Mouse (Mus musculus) splenic B cell, adult 2 months (primary cell): ENCODE measurements around the gene Cebpa.

Source experiments
- DNase-seq: peaks from one replicate; pipeline ENCODE4 v3.0.0-alpha.2; 2011; ENCODE audit warnings: low read depth, low spot score
- H3K27me3 ChIP-seq: 2 replicates; pipeline ENCODE4 v1.6.1; 2012; ENCODE audit warnings: mild to moderate bottlenecking, low read length, moderate library complexity, mixed read lengths; ENCODE audit not compliant: control insufficient read depth, poor library complexity, insufficient read depth, severe bottlenecking
- H3K36me3 ChIP-seq: 2 replicates; pipeline ENCODE4 v1.6.1; 2012; ENCODE audit warnings: mild to moderate bottlenecking, low read length, moderate library complexity, mixed read lengths; ENCODE audit not compliant: control insufficient read depth, poor library complexity, insufficient read depth, severe bottlenecking

Gene Cebpa

GRCm38 (mm10) chr7:35127001-35127400 lies 7.9 kb downstream of the Cebpa start:
- no peak for DNase-seq
- H3K27me3 ChIP-seq = no peaks in the 10 kb centered on the region
- no peaks in the 10 kb centered on the region for H3K36me3 ChIP-seq

DNA sequence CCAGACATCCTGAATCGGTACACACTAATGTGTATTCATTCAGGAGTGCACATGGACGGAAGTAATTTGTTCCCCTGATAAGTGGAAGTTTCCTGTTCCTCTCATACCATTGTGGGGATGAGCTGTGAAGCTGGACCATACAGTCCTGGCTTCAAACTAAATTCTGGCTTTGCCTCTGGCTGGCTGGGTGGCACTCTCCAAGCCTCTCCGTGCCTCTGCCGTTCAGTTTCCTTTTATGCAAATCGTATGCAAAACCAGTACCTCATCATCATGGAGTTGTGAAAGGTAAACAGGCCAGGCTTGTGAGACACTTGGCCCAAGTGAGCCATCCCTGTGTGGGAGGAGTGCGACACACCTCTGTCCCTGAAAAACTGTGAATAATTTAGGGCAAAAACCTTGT lies 8.6 kb downstream of the Cebpa start:
- H3K27me3 ChIP-seq = no peaks in the 10 kb centered on the region
- no peak for DNase-seq
- H3K36me3 ChIP-seq = no peaks in the 10 kb centered on the region

- Histone ChIP-seq H3K27me3 (no peaks in the 10 kb centered on the region), H3K36me3 (no peaks in the 10 kb centered on the region)
- no peak for DNase-seq
Observed at GRCm38 (mm10) chr7:35128677-35129567, 9.8 kb downstream of the Cebpa start.

DNA sequence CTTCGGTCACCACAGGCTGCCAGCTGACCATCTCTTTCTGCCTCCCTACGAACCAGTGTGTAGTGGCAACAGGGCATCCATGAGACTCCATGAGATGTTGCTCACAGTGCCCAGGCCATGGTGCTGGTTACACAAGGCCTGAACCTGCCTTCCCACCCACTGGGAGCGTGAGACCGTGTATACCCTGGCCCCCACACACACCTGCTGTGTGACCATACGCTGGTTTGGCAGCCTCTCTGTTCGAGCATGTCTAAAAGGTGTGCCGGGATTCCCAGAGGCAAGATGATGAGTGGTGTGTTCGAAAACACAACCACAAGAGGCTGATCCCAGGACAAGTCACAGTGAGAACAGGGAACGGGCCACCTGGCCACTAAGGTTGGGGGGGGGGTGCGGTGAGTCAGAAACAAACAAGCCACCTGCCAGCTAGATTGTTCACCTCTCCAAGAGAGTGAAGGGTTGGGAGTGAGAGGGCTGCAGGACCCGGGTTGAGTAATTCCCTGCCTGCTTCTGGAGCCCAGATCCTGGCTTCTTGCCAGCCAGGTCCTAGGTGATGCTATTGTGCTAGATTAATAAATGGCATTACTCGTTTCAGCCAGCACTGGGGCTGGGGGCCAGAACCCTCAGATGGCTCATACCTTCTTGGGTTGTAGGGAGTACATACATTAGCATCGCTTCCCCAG lies 11.1 kb downstream of the Cebpa start:
- Histone ChIP-seq H3K36me3 (no peaks in the 10 kb centered on the region), H3K27me3 (no peaks in the 10 kb centered on the region)
- DNase-seq = no peak

GRCm38 (mm10) chr7:35130888-35131287 lies 11.8 kb downstream of the Cebpa start:
- H3K36me3 ChIP-seq = no peaks in the 10 kb centered on the region
- no peak for DNase-seq

DNA sequence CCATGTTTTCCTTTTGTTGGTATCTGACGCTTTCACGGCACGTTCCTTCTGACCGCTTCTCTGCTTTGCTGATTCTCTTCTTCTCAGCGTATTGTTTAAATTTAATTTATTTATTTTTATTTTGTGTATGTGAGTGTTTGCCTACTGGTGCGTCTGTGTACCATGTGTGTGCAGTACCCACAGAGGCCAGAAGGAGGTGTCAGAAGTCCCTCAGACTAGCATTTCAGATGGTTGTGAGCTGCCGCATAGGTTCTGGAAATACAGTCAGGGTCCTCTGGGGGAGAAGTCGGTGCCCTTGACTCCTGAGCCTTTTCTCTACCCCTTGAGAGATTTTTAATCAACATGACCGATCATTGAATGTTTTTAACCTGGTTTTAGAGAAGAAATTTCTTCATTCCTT lies 12.5 kb downstream of the Cebpa start:
- DNase-seq = no peak
- Histone ChIP-seq H3K27me3 (no peaks in the 10 kb centered on the region), H3K36me3 (no peaks in the 10 kb centered on the region)

More at GRCm38 (mm10) chr7:35130888-35131287, 11.8 kb downstream of the Cebpa start:
- no peaks in the 10 kb centered on the region for H3K27me3 ChIP-seq

GRCm38 (mm10) chr7:35134621-35135020 lies 15.5 kb downstream of the Cebpa start:
- no peak for DNase-seq
- Histone ChIP-seq H3K27me3 (no peaks in the 10 kb centered on the region), H3K36me3 (no peaks in the 10 kb centered on the region)

DNA sequence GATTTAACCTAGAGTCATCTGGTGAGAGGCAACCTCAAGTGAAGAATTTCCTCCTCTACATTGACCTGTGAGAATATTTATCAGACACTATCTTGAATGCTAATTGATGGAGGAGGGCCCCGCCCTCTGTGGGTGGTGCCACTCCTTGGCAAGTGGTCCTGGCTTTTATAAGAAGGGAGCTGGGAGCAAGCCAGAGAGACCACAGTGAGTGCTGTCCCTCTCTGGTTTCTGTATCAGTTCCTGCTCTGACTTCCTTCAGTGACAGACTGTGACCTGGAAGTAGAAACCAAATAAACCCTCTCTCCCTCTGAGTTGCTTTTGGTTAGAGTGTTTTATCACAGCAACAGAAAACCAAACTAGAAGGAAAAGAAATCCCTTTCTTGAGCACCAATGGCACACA lies 18.4 kb downstream of the Cebpa start:
- Histone ChIP-seq H3K36me3 (no peaks in the 10 kb centered on the region), H3K27me3 (no peaks in the 10 kb centered on the region)
- DNase-seq = no peak

- no peaks in the 10 kb centered on the region for H3K36me3 ChIP-seq
- no peak for DNase-seq
- no peaks in the 10 kb centered on the region for H3K27me3 ChIP-seq
Observed at GRCm38 (mm10) chr7:35138481-35138880, 19.4 kb downstream of the Cebpa start.

DNA sequence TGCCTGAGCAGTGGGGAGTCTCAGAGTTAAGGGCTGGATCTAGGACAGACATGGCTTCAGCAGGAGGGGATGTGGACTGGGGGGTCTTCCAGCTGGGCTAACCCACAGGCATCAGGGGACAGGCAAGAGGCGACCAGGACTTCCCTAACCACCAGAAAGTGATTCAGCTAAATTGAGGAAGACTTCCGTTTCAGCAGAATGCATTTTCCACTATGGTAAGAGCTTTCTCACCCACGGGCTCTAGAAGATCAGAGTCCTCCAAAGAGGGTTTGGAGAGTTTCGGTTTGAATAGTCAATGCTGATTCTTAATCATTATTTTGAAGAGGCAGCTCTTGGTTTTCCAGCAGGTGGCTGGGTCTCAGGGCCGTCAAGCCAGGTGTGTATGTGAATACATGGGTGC lies 20.8 kb downstream of the Cebpa start:
- no peak for DNase-seq
- Histone ChIP-seq H3K36me3 (no peaks in the 10 kb centered on the region), H3K27me3 (no peaks in the 10 kb centered on the region)

- Histone ChIP-seq H3K36me3 (no peaks in the 10 kb centered on the region), H3K27me3 (no peaks in the 10 kb centered on the region)
- no peak for DNase-seq
Observed at GRCm38 (mm10) chr7:35141519-35141918, 22.4 kb downstream of the Cebpa start.

- no peaks in the 10 kb centered on the region for H3K27me3 ChIP-seq
- H3K36me3 ChIP-seq = no peaks in the 10 kb centered on the region
- no peak for DNase-seq
Observed at GRCm38 (mm10) chr7:35142522-35142921, 23.4 kb downstream of the Cebpa start.

DNA sequence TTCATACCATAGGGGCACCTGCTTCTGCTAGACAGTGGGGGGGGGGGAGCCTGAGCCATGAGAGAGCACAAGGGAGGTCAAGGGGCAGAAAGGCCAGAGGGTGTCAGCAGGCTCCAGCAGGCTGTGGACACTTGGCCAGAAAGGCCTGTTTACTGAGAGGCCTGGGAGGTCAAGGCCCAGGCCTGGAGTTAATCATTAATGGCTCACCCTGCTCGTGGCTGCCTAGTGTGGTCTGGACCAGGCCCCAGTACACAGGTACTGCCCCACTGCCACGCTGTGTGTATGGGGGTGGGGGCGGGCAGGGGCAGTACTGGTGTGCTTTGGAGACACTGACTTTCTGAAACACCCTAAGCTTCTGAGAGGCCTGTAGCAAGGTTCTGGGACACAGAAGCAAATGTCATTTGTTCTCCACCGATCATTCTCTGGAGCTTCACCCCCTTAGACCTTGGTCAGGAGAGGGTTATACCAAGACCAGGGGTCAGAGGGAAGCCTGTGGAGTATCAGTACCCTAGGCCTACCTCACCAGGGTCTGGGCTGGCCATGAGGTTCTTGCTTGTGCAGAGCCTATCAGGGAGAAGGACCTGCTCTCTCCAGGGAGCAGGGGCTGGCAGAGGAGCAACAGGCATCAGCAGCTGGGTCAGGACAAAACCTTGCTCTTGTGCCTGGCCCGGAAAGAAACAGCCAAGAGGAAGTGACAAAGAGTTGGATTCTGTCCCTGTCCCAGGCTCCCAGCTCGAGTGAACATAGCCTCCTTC lies 24.9 kb downstream of the Cebpa start:
- Histone ChIP-seq H3K36me3 (no peaks in the 10 kb centered on the region), H3K27me3 (no peaks in the 10 kb centered on the region)
- no peak for DNase-seq

DNA sequence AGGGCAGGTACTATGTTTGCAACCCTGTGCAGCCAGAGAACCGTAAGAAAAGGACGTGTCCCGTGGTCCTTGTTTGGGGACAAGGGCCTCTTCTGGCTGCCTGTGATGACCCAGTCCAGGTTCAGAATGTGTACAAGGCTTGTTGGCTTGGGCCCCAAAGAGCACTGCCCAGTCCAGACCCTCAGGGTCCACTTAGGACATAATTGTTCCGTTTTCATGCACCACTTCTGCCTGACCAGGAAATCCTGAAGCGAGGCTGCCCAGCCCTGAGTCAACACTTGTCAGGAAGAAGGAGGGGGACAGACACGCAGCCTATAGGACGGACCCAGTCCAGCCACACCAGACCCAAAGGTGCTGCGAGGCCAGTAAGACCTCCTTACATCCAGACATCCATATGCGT lies 26.0 kb downstream of the Cebpa start:
- H3K36me3 ChIP-seq = no peaks in the 10 kb centered on the region
- no peak for DNase-seq
- H3K27me3 ChIP-seq = no peaks in the 10 kb centered on the region

DNA sequence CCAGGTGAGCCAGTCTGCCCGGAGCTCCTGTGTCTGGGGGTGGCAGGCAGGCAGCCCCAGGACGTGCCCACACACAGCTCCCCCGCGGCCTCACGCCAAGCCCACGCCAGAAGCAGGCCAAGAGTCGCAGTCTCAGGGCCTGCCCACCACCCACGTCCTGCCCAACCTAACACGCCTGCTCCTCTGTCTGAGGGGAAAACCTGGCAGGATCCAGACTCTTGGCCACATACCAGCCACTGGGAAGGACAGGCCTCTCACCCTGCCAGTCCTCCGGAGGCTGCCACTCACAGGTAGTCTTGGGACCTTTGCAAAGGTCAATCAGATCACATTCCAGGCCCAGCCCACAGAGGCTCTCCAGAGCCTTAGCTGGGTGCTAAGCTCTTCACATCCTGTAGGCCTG lies 27.2 kb downstream of the Cebpa start:
- Histone ChIP-seq H3K36me3 (no peaks in the 10 kb centered on the region), H3K27me3 (no peaks in the 10 kb centered on the region)
- no peak for DNase-seq
